Comparison of ENCODE assay signal across 8 mouse cellular contexts in the genomic region with DNA sequence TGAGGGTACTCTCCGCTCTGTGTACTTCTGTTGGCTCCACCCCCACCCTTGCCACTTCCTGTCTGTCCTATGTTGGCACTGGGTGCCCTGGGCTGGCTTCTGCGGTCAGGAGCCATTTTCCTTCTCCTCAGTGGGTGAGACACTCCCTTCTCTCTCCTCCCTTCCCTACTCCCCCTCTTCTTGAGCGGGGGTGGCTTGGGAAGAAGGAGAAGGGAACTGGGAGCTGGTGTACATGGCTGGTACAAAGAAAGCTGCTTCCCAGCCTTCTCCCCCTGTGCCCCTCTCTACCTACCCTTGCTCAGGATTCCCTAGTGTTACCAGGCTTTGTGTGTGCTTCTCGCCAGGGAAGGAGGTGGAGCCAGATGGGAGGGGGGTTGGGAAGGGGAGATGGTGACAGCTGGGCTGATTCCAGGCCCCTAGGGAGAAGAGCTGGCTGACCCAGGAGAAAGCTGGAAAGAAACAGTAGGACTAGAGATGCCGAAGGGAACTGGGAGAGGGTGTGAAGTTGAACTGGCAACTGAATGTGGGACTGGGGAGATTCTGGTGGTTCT. TPM values are rescaled to one million over a fixed set of nuclear protein-coding genes. Genes with fewer than 3 reads are reported as not detected.
DNase-seq lines count a peak whose midpoint lies in the region; ATAC-seq lines count a peak whose summit lies in the region.

No protein-coding gene starts in this region.

- H3K9me3 ChIP-seq in neural tube, embryonic 11.5 days (ENCODE audit: control insufficient read depth, low read length): no peaks in the 10 kb centered on the region
- no peaks in the 10 kb centered on the region for H3K9me3 ChIP-seq in heart, embryonic 11.5 days (replicated peaks; ENCODE audit: control insufficient read depth, low read length)
- H3K9me3 ChIP-seq in megakaryocyte, embryonic 14.5 days: no peaks in the 10 kb centered on the region
- no peaks in the 10 kb centered on the region for H3K9me3 ChIP-seq in stomach, embryonic 16.5 days (replicated peaks; ENCODE audit: control insufficient read depth, low read length)

- peak overlapping the region; percentile 37 for H3K9ac ChIP-seq in neural tube, embryonic 11.5 days (ENCODE audit: low read length)
- peak overlapping the region; percentile 47 for H3K9ac ChIP-seq in heart, embryonic 11.5 days (ENCODE audit: low read depth, low read length)
- H3K9ac ChIP-seq in stomach, embryonic 16.5 days (ENCODE audit: low read length): peak overlapping the region; percentile 95

- H3K4me3 ChIP-seq in neural tube, embryonic 11.5 days (ENCODE audit: low read depth, low read length): peak overlapping the region; percentile 95
- peak overlapping the region; percentile 14; the same call in 1 of the 2 replicates for H3K4me3 ChIP-seq in heart, embryonic 11.5 days (ENCODE audit: low read depth, low read length)
- peak overlapping the region; percentile 96 for H3K4me3 ChIP-seq in megakaryocyte, embryonic 14.5 days (replicated peaks)
- peak overlapping the region; percentile 96 for H3K4me3 ChIP-seq in stomach, embryonic 16.5 days (replicated peaks; ENCODE audit: low read length)

- H3K36me3 ChIP-seq in neural tube, embryonic 11.5 days (ENCODE audit: control insufficient read depth, insufficient read depth, low read length): peaks cover 29% of the 10 kb centered on the region
- peaks cover 33% of the 10 kb centered on the region for H3K36me3 ChIP-seq in heart, embryonic 11.5 days (ENCODE audit: control insufficient read depth, insufficient read depth, low read length)
- H3K36me3 ChIP-seq in megakaryocyte, embryonic 14.5 days (replicated peaks; ENCODE audit: low read length): peaks cover 67% of the 10 kb centered on the region
- peaks cover 31% of the 10 kb centered on the region for H3K36me3 ChIP-seq in stomach, embryonic 16.5 days (ENCODE audit: control insufficient read depth, insufficient read depth, low read length)

- ATAC-seq in neural tube, embryonic 11.5 days (ENCODE audit: insufficient read depth, low FRiP score, low TSS enrichment): no peak
- ATAC-seq in heart, embryonic 11.5 days (replicated peaks; ENCODE audit: insufficient number of reproducible peaks, low FRiP score, low TSS enrichment): no peak
- ATAC-seq in stomach, embryonic 16.5 days (ENCODE audit: insufficient read depth, low FRiP score): no peak

- WGBS in neural tube, embryonic 11.5 days: 43% methylated on average over 5 of the region's 5 CpGs
- 50% methylated on average over 5 of the region's 5 CpGs for WGBS in heart, embryonic 11.5 days (ENCODE audit: insufficient replicate concordance)
- WGBS in stomach, embryonic 16.5 days: 38% methylated on average over 5 of the region's 5 CpGs

- DNase-seq in neural tube, embryonic 11.5 days (ENCODE audit: low spot score): peak; percentile 46
- DNase-seq in neural tube, embryonic 10.5 days (ENCODE audit: extremely low spot score, low spot score): no peak
- DNase-seq in cerebellum, adult 18-20 months: peak; percentile 46 to 49
- DNase-seq in kidney, postnatal 14 days: peak; percentile 59
- no peak for DNase-seq in yolk sac, embryonic 10.5 days (ENCODE audit: low spot score)

- peaks cover 27% of the 10 kb centered on the region for H3K4me1 ChIP-seq in neural tube, embryonic 11.5 days (ENCODE audit: control insufficient read depth, insufficient read depth, low read length)
- peaks cover 31% of the 10 kb centered on the region for H3K4me1 ChIP-seq in heart, embryonic 11.5 days (ENCODE audit: control insufficient read depth, insufficient read depth, low read length)
- H3K4me1 ChIP-seq in megakaryocyte, embryonic 14.5 days: peaks cover 68% of the 10 kb centered on the region
- H3K4me1 ChIP-seq in stomach, embryonic 16.5 days (ENCODE audit: control insufficient read depth, insufficient read depth, low read length): peaks cover 34% of the 10 kb centered on the region

- peak overlapping the region; percentile 65 for H3K4me2 ChIP-seq in neural tube, embryonic 11.5 days (ENCODE audit: low read depth)
- H3K4me2 ChIP-seq in heart, embryonic 11.5 days: peak overlapping the region; percentile 98
- peak overlapping the region; percentile 96 for H3K4me2 ChIP-seq in stomach, embryonic 16.5 days (ENCODE audit: low read depth, low read length)

- no peaks in the 10 kb centered on the region for H3K27me3 ChIP-seq in neural tube, embryonic 11.5 days (ENCODE audit: control insufficient read depth, insufficient read depth, low read length)
- no peaks in the 10 kb centered on the region for H3K27me3 ChIP-seq in heart, embryonic 11.5 days (ENCODE audit: control insufficient read depth, insufficient read depth, low read length)
- no peaks in the 10 kb centered on the region for H3K27me3 ChIP-seq in megakaryocyte, embryonic 14.5 days (replicated peaks)
- H3K27me3 ChIP-seq in stomach, embryonic 16.5 days (ENCODE audit: control insufficient read depth, insufficient read depth, low read length): no peaks in the 10 kb centered on the region

- peak overlapping the region; percentile 63 for H3K27ac ChIP-seq in neural tube, embryonic 11.5 days (ENCODE audit: low read depth, low read length)
- H3K27ac ChIP-seq in heart, embryonic 11.5 days (ENCODE audit: low read depth, low read length): no peak overlapping the region
- H3K27ac ChIP-seq in stomach, embryonic 16.5 days (ENCODE audit: low read length): peak overlapping the region; percentile 14; the same call in 1 of the 2 replicates

RNA-seq across cellular contexts. Expression of a gene that starts 3.7 kb away (rescaled TPM):
- 117 and 123 TPM in 2 replicates for polyA plus RNA-seq in neural tube, embryonic 11.5 days (2014; fragmentation: Nextera tagmentation; extraction: Ambion mirVana)
- 64.4 and 67.8 TPM in 2 replicates for polyA plus RNA-seq in heart, embryonic 11.5 days (2014; fragmentation: Nextera tagmentation; extraction: Ambion mirVana)
- 41.8 and 90.6 TPM in 2 replicates for polyA plus RNA-seq in megakaryocyte, embryonic 14.5 days (2012; ENCODE audit: insufficient read depth, low replicate concordance)
- 42.6 and 46.3 TPM in 2 replicates for polyA plus RNA-seq in stomach, embryonic 16.5 days (2015; fragmentation: Nextera tagmentation; extraction: Ambion mirVana)

RNA-seq across cellular contexts. Expression of a gene that starts 31.8 kb away (rescaled TPM):
- polyA plus RNA-seq in neural tube, embryonic 11.5 days (2014; fragmentation: Nextera tagmentation; extraction: Ambion mirVana): 0.34 and 0.57 TPM in 2 replicates
- 0.27 TPM in 1 of 2 replicates, not detected in the other for polyA plus RNA-seq in heart, embryonic 11.5 days (2014; fragmentation: Nextera tagmentation; extraction: Ambion mirVana)
- polyA plus RNA-seq in megakaryocyte, embryonic 14.5 days (2012; ENCODE audit: insufficient read depth, low replicate concordance): 0.62 TPM in 1 of 2 replicates, not detected in the other
- 9.5 and 13.6 TPM in 2 replicates for polyA plus RNA-seq in stomach, embryonic 16.5 days (2015; fragmentation: Nextera tagmentation; extraction: Ambion mirVana)

RNA-seq across cellular contexts. Expression of a gene that starts 32.2 kb away (rescaled TPM):
- 62.7 and 63.4 TPM in 2 replicates for polyA plus RNA-seq in neural tube, embryonic 11.5 days (2014; fragmentation: Nextera tagmentation; extraction: Ambion mirVana)
- polyA plus RNA-seq in heart, embryonic 11.5 days (2014; fragmentation: Nextera tagmentation; extraction: Ambion mirVana): 50.7 and 52.9 TPM in 2 replicates
- 18.4 and 24.5 TPM in 2 replicates for polyA plus RNA-seq in megakaryocyte, embryonic 14.5 days (2012; ENCODE audit: insufficient read depth, low replicate concordance)
- polyA plus RNA-seq in stomach, embryonic 16.5 days (2015; fragmentation: Nextera tagmentation; extraction: Ambion mirVana): 56.6 and 57.9 TPM in 2 replicates

RNA-seq across cellular contexts. Expression of a gene that starts 45.5 kb away (rescaled TPM):
- polyA plus RNA-seq in neural tube, embryonic 11.5 days (2014; fragmentation: Nextera tagmentation; extraction: Ambion mirVana): 13.8 and 16.5 TPM in 2 replicates
- polyA plus RNA-seq in heart, embryonic 11.5 days (2014; fragmentation: Nextera tagmentation; extraction: Ambion mirVana): 6.7 and 11.0 TPM in 2 replicates
- 20.6 and 36.4 TPM in 2 replicates for polyA plus RNA-seq in megakaryocyte, embryonic 14.5 days (2012; ENCODE audit: insufficient read depth, low replicate concordance)
- polyA plus RNA-seq in stomach, embryonic 16.5 days (2015; fragmentation: Nextera tagmentation; extraction: Ambion mirVana): 6.0 and 8.8 TPM in 2 replicates

RNA-seq across cellular contexts. Expression of a gene that starts 50.0 kb away (rescaled TPM):
- 10.9 and 11.7 TPM in 2 replicates for polyA plus RNA-seq in neural tube, embryonic 11.5 days (2014; fragmentation: Nextera tagmentation; extraction: Ambion mirVana)
- polyA plus RNA-seq in heart, embryonic 11.5 days (2014; fragmentation: Nextera tagmentation; extraction: Ambion mirVana): 8.3 TPM in 2 replicates
- 8.7 and 11.3 TPM in 2 replicates for polyA plus RNA-seq in megakaryocyte, embryonic 14.5 days (2012; ENCODE audit: insufficient read depth, low replicate concordance)
- 10.6 and 12.9 TPM in 2 replicates for polyA plus RNA-seq in stomach, embryonic 16.5 days (2015; fragmentation: Nextera tagmentation; extraction: Ambion mirVana)

Comparison
In these comparisons a context has a peak if more than half of its experiments do, and no peak if none do; other contexts are left out.
1. DNase-seq: peak in neural tube, embryonic 11.5 days (single experiment), cerebellum, adult 18-20 months (2 of 2) and kidney, postnatal 14 days (single experiment); none in neural tube, embryonic 10.5 days (single experiment) and yolk sac, embryonic 10.5 days (single experiment).
2. H3K4me3 ChIP-seq: peak in every context shown above with its lines; median percentile 96 in megakaryocyte, embryonic 14.5 days; 96 in stomach, embryonic 16.5 days; 95 in neural tube, embryonic 11.5 days; 14 in heart, embryonic 11.5 days.
3. H3K9ac ChIP-seq: peak in every context shown above with its lines; median percentile 95 in stomach, embryonic 16.5 days; 47 in heart, embryonic 11.5 days; 37 in neural tube, embryonic 11.5 days.
4. Peak in every context shown above with its lines, with median percentiles within 50 percentile points of each other: H3K4me2 ChIP-seq.